Comparison of ENCODE assay signal across 8 mouse cellular contexts in genomic region chr8:3215561-3215960, GRCm38 (mm10).
DNase-seq lines count a peak whose midpoint lies in the region; ATAC-seq lines count a peak whose summit lies in the region.

No protein-coding gene starts in this region.

- peaks cover 44% of the 10 kb centered on the region for H3K4me1 ChIP-seq in kidney, embryonic 15.5 days

- peaks cover 7% of the 10 kb centered on the region; the same call in 1 of the 2 replicates for H3K36me3 ChIP-seq in kidney, embryonic 15.5 days

- no peak overlapping the region for H3K9ac ChIP-seq in kidney, embryonic 15.5 days

- H3K27ac ChIP-seq in kidney, embryonic 15.5 days, result peak overlapping the region; percentile 7; the same call in 1 of the 2 replicates

- DNase-seq in gastrocnemius, postnatal 25 days, result peak; percentile 22
- no peak for DNase-seq in gastrocnemius, postnatal 14 days
- DNase-seq in heart, adult 8-10 months (ENCODE audit: low spot score), result peak; percentile 84
- peak; percentile 62 for DNase-seq in lung, postnatal 14 days
- no peak for DNase-seq in spleen, postnatal 36 days (ENCODE audit: low spot score in 2 of 2)
- no peak for DNase-seq in spleen, postnatal 10 days (ENCODE audit: low spot score in 2 of 2)
- DNase-seq in layer of hippocampus, adult 9-11 months, result no peak

- intact Hi-C loops in gastrocnemius, postnatal 14 days (cut with DNase I; ENCODE audit: low total_unique reads), result no loop called here

- ATAC-seq in kidney, embryonic 15.5 days (replicated peaks; ENCODE audit: low FRiP score), result peak; percentile 40; the same call in 1 of the 2 replicates

- H3K4me3 ChIP-seq in kidney, embryonic 15.5 days (replicated peaks), result no peak overlapping the region

- no peaks in the 10 kb centered on the region for H3K27me3 ChIP-seq in kidney, embryonic 15.5 days

- no peak overlapping the region for H3K4me2 ChIP-seq in kidney, embryonic 15.5 days

- H3K9me3 ChIP-seq in kidney, embryonic 15.5 days (replicated peaks), result no peaks in the 10 kb centered on the region

Comparison
In these comparisons a context has a peak if more than half of its experiments do, and no peak if none do; other contexts are left out.
1. DNase-seq: peak in gastrocnemius, postnatal 25 days (single experiment), heart, adult 8-10 months (single experiment) and lung, postnatal 14 days (single experiment); none in gastrocnemius, postnatal 14 days (single experiment), spleen, postnatal 36 days (0 of 2), spleen, postnatal 10 days (0 of 2) and layer of hippocampus, adult 9-11 months (single experiment).